Mouse (Mus musculus) hindbrain, embryonic 14.5 days (tissue): ENCODE measurements around the gene Tnik. TPM values are rescaled to one million over a fixed set of nuclear protein-coding genes. Genes with fewer than 3 reads are reported as not detected.

Experiments
- ATAC-seq: fragments of 200-750 bp; cut with Nextera tagmentation; 2 replicates; pipeline ENCODE4 v1.8.0; 2017; ENCODE audit warnings: moderate number of reproducible peaks, mild to moderate bottlenecking, moderate TSS enrichment, moderate library complexity; ENCODE audit not compliant: low FRiP score
- DNase-seq: peaks from one replicate; pipeline ENCODE4 v3.0.0-alpha.2; 2015; ENCODE audit warnings: low spot score
- H3K27ac ChIP-seq: fragments of 300-500 bp; sonication (generic); 2 replicates; pipeline ENCODE4 v1.5.1; 2014; ENCODE audit warnings: mild to moderate bottlenecking, moderate library complexity
- H3K27me3 ChIP-seq: fragments of 300-500 bp; sonication (generic); 2 replicates; pipeline ENCODE4 v1.6.1; 2014; ENCODE audit warnings: mild to moderate bottlenecking, low read length, mixed read lengths; ENCODE audit not compliant: control insufficient read depth, insufficient read depth
- H3K36me3 ChIP-seq: fragments of 300-500 bp; sonication (generic); replicated peaks from 2 replicates; pipeline ENCODE4 v1.6.1; 2014; ENCODE audit not compliant: control insufficient read depth, insufficient read depth
- H3K4me1 ChIP-seq: fragments of 300-500 bp; sonication (generic); replicated peaks from 2 replicates; pipeline ENCODE4 v1.6.1; 2014; ENCODE audit warnings: antibody characterized with exemption, low read length, mixed read lengths; ENCODE audit not compliant: control insufficient read depth, insufficient read depth
- H3K4me2 ChIP-seq: fragments of 300-500 bp; sonication (generic); replicated peaks from 2 replicates; pipeline ENCODE4 v1.6.1; 2014; ENCODE audit warnings: mild to moderate bottlenecking, moderate library complexity
- H3K4me3 ChIP-seq: fragments of 300-500 bp; sonication (generic); replicated peaks from 2 replicates; pipeline ENCODE4 v1.5.1; 2014; ENCODE audit warnings: mild to moderate bottlenecking, low read length
- H3K9ac ChIP-seq: fragments of 300-500 bp; sonication (generic); 2 replicates; pipeline ENCODE4 v1.6.1; 2014
- H3K9me3 ChIP-seq: fragments of 300-500 bp; sonication (generic); 2 replicates; pipeline ENCODE4 v1.6.1; 2016; ENCODE audit warnings: low read length; ENCODE audit not compliant: control insufficient read depth
- WGBS: fragments of 180-500 bp; shearing (Covaris S2); extraction: QIAGEN DNeasy Blood & Tissue Kit; methylation state at CpG from one replicate; pipeline ENCODE4 v1.1.7; 2014; 5-methylcytosine and 5-hydroxymethylcytosine counted together
- polyA plus RNA-seq: library from polyadenylated mRNA; unstranded; fragments of >200 nt; fragmentation: Nextera tagmentation; extraction: Ambion mirVana; gene quantifications from 2 replicates; pipeline ENCODE4 v1.2.1, GENCODE M21; 2014

The Tnik gene
- polyA plus RNA-seq, 1 experiment from 2014 or later = 97.5 TPM

DNA sequence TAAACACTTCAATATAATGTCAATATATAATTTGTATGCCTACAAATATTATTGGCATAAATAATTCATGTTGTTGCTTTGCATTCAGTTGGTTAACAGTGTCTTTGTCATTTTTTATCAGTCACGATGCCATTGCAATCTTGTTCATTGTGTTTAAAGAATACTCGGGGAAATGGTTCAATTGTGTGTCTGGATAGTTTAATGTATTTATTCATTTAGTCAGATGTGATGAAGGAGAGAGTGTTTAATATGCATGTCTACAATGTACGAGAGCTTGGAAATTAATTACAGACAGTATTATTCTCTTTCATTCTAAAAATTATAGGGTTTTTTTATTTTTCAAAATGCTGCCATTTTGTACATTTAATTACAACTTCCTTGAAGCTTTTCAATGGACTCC is 190.4 kb downstream of the Tnik start:
- no peak overlapping the region for H3K4me3 ChIP-seq
- H3K4me1 ChIP-seq = no peaks in the 10 kb centered on the region
- 70% methylated on average over 3 of the region's 3 CpGs for WGBS
- H3K9ac ChIP-seq = no peak overlapping the region
- no peak overlapping the region for H3K4me2 ChIP-seq
- DNase-seq (no peak), ATAC-seq (no peak)
- H3K27ac ChIP-seq = no peak overlapping the region
- H3K27me3 ChIP-seq = no peaks in the 10 kb centered on the region
- no peaks in the 10 kb centered on the region for H3K36me3 ChIP-seq
- H3K9me3 ChIP-seq = no peaks in the 10 kb centered on the region

DNA sequence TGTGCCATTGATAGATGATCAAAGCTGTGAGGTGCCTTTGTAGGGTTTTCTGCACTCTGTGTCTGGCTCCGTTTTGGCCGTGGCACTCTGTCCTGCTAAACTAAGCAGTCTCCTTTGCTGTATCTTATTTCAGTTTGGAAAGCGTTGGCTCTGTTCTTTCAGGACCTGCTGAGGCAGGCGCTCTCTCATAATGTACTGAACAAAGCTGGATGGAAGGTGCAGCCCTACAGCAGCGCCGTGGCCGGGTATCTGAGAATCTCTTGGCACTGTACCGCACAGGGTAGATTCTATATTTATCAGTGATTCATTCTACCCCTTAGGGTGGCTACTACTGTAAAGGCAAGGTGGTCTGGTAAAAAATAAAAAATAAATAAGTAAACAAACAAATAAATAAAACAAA is 193.8 kb downstream of the Tnik start:
- H3K27ac ChIP-seq = no peak overlapping the region
- no peak overlapping the region for H3K4me3 ChIP-seq
- no peaks in the 10 kb centered on the region for H3K9me3 ChIP-seq
- H3K9ac ChIP-seq = no peak overlapping the region
- ATAC-seq = no peak
- H3K4me2 ChIP-seq = no peak overlapping the region
- H3K27me3 ChIP-seq = no peaks in the 10 kb centered on the region
- no peaks in the 10 kb centered on the region for H3K36me3 ChIP-seq
- no peaks in the 10 kb centered on the region for H3K4me1 ChIP-seq
- DNase-seq = no peak
- 76% methylated on average over 8 of the region's 8 CpGs for WGBS

DNA sequence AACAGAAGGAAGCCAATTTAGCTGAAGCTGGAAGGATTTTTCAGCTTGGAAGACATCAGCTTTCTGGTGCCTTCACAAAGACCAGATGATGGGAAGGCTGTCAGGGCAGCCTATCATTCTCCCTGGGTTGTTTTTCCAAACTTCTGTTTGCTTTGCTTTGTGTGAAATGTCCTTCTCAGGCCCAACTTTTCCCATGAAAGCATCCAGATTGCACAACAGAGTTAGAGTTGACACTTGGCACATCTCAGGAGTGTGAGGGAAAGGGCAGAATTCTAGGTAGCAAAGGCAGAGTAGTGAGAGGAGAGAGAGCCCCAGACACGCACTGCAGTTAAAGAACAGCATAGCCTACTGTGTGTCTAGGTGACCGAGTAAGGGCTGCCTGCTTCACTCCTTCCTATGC is 194.5 kb downstream of the Tnik start:
- Histone ChIP-seq H3K27me3 (no peaks in the 10 kb centered on the region), H3K4me2 (no peak overlapping the region), H3K9ac (no peak overlapping the region), H3K9me3 (no peaks in the 10 kb centered on the region), H3K36me3 (no peaks in the 10 kb centered on the region), H3K4me1 (no peaks in the 10 kb centered on the region), H3K4me3 (no peak overlapping the region), H3K27ac (no peak overlapping the region)
- DNase-seq (no peak), ATAC-seq (no peak)
- WGBS = 95% methylated on average over 2 of the region's 2 CpGs

DNA sequence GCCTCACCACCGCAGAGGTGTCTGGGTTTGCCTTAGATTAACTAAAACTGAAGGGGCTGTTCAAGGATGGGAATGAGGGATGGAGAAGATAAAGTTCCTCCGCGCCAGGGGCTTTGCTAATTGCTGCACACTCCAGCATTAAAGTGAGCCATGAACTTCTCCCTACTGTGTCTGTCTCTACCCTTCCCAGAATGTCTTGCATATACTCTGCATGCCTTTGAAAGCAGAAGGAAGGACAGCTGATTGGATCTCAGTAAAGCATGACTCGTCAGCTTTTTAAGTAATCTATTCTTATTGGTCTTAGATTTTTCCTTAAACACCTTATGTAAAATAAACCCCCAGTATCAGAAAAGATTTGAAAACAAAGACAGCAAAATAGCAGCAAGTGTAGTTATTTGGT is 203.7 kb downstream of the Tnik start:
- H3K36me3 ChIP-seq = no peaks in the 10 kb centered on the region
- H3K9ac ChIP-seq = no peak overlapping the region
- WGBS = 88% methylated on average over 4 of the region's 4 CpGs
- no peak overlapping the region for H3K4me3 ChIP-seq
- no peak overlapping the region for H3K27ac ChIP-seq
- no peak for DNase-seq
- no peak overlapping the region for H3K4me2 ChIP-seq
- no peaks in the 10 kb centered on the region for H3K4me1 ChIP-seq
- no peaks in the 10 kb centered on the region for H3K27me3 ChIP-seq
- no peak for ATAC-seq
- H3K9me3 ChIP-seq = no peaks in the 10 kb centered on the region

DNA sequence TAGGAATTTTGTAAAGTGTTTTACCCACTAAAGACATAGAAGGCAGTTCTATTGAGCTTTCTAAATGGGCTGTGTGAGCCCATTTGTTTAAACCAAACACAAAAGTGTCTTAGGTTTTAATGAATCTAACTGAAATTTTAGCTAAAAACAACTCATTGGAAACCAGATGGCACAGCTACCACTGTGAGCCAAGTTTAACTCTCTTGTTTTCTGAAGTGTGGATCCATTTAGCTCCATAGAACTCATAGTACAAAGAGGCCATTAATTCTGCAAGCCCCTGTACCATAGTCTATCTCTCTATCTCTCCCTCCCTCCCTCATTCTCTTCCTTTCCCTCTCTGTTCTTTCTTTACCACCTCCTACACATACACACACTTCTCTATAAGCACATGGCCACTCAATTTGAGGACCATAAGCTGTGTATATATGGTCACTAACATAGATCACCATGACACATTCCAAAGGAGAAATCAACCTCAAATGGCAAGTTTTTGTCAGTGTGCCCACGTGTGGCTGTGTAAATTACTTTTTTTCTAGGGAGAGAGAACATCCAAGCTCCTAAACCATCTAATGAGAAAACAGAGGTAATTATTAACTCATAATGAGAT is 204.2 kb downstream of the Tnik start:
- no peaks in the 10 kb centered on the region for H3K4me1 ChIP-seq
- H3K36me3 ChIP-seq = no peaks in the 10 kb centered on the region
- no peak overlapping the region for H3K4me3 ChIP-seq
- H3K27ac ChIP-seq = no peak overlapping the region
- DNase-seq (no peak), ATAC-seq (no peak)
- WGBS = 62% methylated on average over 1 of the region's 1 CpGs
- no peak overlapping the region for H3K9ac ChIP-seq
- no peak overlapping the region for H3K4me2 ChIP-seq
- no peaks in the 10 kb centered on the region for H3K9me3 ChIP-seq
- H3K27me3 ChIP-seq = no peaks in the 10 kb centered on the region

DNA sequence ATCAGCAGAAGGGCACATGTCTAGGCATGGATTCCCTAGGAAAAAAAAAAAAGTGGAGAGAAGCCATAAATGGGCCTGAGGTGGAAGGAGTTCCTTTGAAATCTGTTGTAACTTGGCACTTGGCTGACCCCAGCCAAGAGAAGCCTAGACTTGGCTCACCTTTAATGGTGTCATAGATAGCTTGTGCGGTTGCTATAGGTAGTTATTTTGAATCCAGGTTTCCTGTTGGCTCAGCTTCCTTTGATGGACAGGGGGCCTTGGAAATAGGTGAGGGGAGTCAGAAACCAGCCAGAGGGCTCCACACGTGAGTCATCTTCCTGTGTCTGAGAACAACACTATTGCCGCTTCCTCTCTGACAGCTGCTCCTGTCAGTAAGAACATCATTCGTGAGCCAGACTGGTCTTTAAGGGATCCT is 204.9 kb downstream of the Tnik start:
- no peaks in the 10 kb centered on the region for H3K36me3 ChIP-seq
- ATAC-seq = no peak
- 75% methylated on average over 4 of the region's 4 CpGs for WGBS

DNA sequence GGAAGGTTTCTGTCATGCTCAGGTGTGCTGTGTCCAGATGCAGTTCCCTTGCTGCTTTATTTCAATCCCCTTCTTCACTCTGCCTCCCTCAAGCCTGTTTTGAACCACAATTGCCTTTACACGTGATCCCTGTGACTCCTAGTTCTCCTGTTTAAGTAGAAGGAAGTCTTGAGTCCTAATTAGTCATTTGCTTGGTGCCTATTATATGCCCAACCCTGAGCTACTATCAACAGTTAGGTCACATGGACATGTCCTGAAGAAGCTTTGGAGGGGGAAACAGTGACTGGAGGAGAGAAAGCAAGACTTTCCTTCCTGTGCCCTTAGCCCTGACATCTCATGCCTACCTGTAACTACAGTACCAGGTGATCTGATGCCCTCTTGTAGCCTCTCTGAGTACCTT is 210.4 kb downstream of the Tnik start:
- no peak overlapping the region for H3K9ac ChIP-seq
- H3K9me3 ChIP-seq = no peaks in the 10 kb centered on the region
- no peaks in the 10 kb centered on the region for H3K36me3 ChIP-seq
- ATAC-seq (no peak), DNase-seq (no peak)
- no peaks in the 10 kb centered on the region for H3K27me3 ChIP-seq
- H3K27ac ChIP-seq = no peak overlapping the region
- no peak overlapping the region for H3K4me3 ChIP-seq
- no peaks in the 10 kb centered on the region for H3K4me1 ChIP-seq
- 88% methylated on average over 1 of the region's 1 CpGs for WGBS
- no peak overlapping the region for H3K4me2 ChIP-seq

More for the DNA sequence above, 204.9 kb downstream of the Tnik start:
- no peak overlapping the region for H3K4me2 ChIP-seq
- H3K27ac ChIP-seq = no peak overlapping the region
- no peaks in the 10 kb centered on the region for H3K9me3 ChIP-seq
- no peak overlapping the region for H3K9ac ChIP-seq
- no peak overlapping the region for H3K4me3 ChIP-seq
- no peak for DNase-seq
- H3K27me3 ChIP-seq = no peaks in the 10 kb centered on the region
- H3K4me1 ChIP-seq = no peaks in the 10 kb centered on the region

DNA sequence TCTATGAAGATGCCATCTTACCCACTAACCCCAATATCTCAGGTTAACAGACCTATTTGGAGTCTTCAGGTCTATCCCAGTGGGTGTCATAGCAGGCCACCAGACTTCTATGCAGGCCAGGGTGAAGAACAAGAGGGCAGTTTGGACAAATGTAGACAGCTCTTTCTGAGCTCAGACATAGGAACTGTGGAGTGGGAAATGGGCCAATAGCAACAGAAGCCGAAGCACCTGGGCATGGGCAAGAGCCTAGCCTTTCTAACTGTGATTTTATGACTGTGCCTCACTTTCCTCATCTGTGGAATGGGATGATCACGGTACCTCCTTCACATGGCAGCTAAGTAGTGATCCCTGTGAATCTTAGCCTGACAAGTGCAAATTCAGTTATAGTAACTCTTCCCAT is 214.4 kb downstream of the Tnik start:
- no peak overlapping the region for H3K9ac ChIP-seq
- H3K9me3 ChIP-seq = no peaks in the 10 kb centered on the region
- no peak overlapping the region for H3K4me2 ChIP-seq
- no peaks in the 10 kb centered on the region for H3K4me1 ChIP-seq
- H3K36me3 ChIP-seq = no peaks in the 10 kb centered on the region
- WGBS = 91% methylated on average over 2 of the region's 2 CpGs
- no peak overlapping the region for H3K4me3 ChIP-seq
- no peak for DNase-seq
- H3K27ac ChIP-seq = no peak overlapping the region
- ATAC-seq = no peak
- H3K27me3 ChIP-seq = no peaks in the 10 kb centered on the region

DNA sequence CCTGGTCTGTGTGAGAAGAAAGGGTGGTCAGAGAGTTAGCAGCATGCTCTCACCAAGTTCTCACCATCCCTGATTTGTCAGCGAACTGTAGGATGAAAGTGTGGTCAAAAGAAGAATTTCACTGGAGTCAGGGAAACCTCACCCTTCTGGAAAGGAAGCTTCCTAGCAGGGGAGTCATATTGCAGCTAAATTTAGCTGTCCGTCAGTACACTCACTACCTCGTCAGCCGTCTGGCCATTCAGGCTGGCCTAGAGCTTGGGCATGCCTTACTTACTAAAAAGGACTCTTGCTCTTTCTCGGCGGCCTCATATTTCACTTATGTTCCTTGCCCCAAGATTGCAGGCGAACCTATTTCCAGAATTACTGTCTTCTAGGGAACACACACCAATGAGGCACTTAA is 222.7 kb downstream of the Tnik start:
- H3K9ac ChIP-seq = no peak overlapping the region
- WGBS = 84% methylated on average over 7 of the region's 7 CpGs
- H3K36me3 ChIP-seq = no peaks in the 10 kb centered on the region
- H3K27me3 ChIP-seq = no peaks in the 10 kb centered on the region
- no peak for ATAC-seq
- no peak overlapping the region for H3K4me2 ChIP-seq
- no peak for DNase-seq
- peaks cover 11% of the 10 kb centered on the region for H3K4me1 ChIP-seq
- no peak overlapping the region for H3K4me3 ChIP-seq
- peaks cover 3% of the 10 kb centered on the region; the same call in 1 of the 2 replicates for H3K9me3 ChIP-seq
- H3K27ac ChIP-seq = no peak overlapping the region

DNA sequence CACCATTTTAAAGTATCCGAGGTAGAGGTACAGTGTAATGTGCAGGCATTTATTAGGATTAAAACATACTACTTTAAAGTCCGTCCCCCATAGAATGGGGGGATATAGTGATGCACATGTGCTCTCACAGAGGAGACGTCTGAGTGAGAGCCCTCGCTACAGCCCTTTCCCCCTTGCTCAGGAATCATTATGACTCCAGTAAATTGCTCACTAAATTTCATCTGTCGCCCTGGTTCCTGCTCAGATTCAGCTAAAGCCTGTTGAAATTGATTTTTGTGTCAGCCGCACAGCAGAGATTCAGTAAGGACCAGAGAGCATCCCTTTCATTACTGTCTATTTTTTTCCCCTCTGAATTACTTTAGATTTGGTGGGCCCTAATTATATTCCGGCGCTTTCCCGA is 224.4 kb downstream of the Tnik start:
- peak; percentile 25; the same call in 1 of the 2 replicates for ATAC-seq
- H3K9ac ChIP-seq = no peak overlapping the region
- peaks cover 23% of the 10 kb centered on the region for H3K4me1 ChIP-seq
- no peaks in the 10 kb centered on the region for H3K36me3 ChIP-seq
- no peaks in the 10 kb centered on the region for H3K27me3 ChIP-seq
- 64% methylated on average over 9 of the region's 9 CpGs for WGBS
- no peak overlapping the region for H3K4me3 ChIP-seq
- H3K4me2 ChIP-seq = no peak overlapping the region
- peaks cover 3% of the 10 kb centered on the region; the same call in 1 of the 2 replicates for H3K9me3 ChIP-seq
- peak overlapping the region; percentile 70 for H3K27ac ChIP-seq
- no peak for DNase-seq
